Mouse (Mus musculus) liver, postnatal 0 days (tissue): ENCODE results near the gene Scml2.

Experiments
- CTCF ChIP-seq: sonication (generic); IDR thresholded peaks from 2 replicates; pipeline ENCODE4 v1.5.1; 2016; ENCODE audit warnings: antibody characterized with exemption, low read depth
- EP300 ChIP-seq: IDR thresholded peaks from 2 replicates; pipeline ENCODE4 v1.6.1; 2016; ENCODE audit warnings: antibody characterized with exemption, low read depth, mild to moderate bottlenecking

DNA sequence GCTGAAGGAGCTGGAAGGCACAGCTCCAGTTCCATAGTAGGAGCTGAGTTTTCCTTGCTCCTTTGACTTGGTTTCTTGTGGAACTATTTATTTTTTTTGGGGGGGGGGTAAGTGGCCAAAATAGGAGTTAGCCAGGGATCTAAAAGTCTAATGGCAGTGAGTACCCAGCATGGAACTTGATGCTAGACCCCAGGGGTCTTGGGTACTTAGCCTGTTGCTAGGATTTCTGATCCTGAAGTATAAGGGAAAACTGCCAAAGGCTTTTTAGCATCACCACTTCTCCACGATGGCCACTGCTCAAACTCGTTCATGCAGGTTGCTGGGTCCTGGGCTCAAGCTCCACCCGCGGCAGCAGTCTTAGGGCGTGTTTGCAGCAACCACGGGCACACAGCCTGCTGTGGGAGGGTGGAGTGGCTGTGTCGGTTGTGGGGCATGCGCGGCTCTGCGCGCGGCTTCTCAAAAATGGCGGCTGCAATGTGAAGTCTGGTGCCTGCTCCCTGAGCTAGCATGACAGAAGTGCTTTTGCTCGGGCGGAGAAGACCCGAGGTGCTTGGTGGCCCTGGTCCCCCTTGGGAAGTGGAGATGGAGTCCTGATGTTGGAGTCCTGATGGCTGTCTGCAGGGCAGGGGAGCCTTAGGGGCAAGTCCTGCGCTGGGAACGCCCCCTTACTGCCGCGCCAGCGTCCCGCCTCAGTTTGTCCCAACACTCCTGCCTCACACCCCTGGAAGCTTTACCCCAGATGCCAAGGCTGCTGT, 45.5 kb downstream of the Scml2 start:
- TF ChIP-seq EP300 (no peak), CTCF (no peak)
